Mouse (Mus musculus) E14TG2a.4 (cell line): ENCODE measurements around the gene Msln.

Experiments
- CTCF ChIP-seq: conservative IDR thresholded peaks from 2 replicates; pipeline ENCODE4 v1.5.1; 2014; ENCODE audit warnings: low read length
- NANOG ChIP-seq: IDR thresholded peaks from 2 replicates; pipeline ENCODE4 v1.6.1; 2014; ENCODE audit warnings: borderline replicate concordance, low read length, mixed read lengths
- POU5F1 ChIP-seq: IDR thresholded peaks from 2 replicates; pipeline ENCODE4 v1.6.1; 2014; ENCODE audit warnings: low read length, borderline replicate concordance

- no peak for TF ChIP-seq CTCF
- TF ChIP-seq POU5F1, result no peak
- TF ChIP-seq NANOG, result no peak
Observed at GRCm38 (mm10) chr17:25775318-25776062, 21.3 kb upstream of the Msln start.
